Mouse (Mus musculus) skeletal muscle tissue, postnatal 0 days (tissue): Measurements from ENCODE around the gene Card9. TPM values are rescaled to one million over a fixed set of nuclear protein-coding genes. Genes with fewer than 3 reads are reported as not detected.

Experiments used
- polyA plus RNA-seq: library from polyadenylated mRNA; unstranded; fragments of >200 nt; fragmentation: Nextera tagmentation; extraction: Ambion mirVana; gene quantifications from 2 replicates; pipeline ENCODE4 v1.2.1, GENCODE M21; 2015

The Card9 gene
- polyA plus RNA-seq, result 0.59 and 0.94 TPM in 2 replicates

GRCm38 (mm10) chr2:26360772-26361171 is at the start of gene Card9:
Gene Card9 (minus strand): TSS chr2:26360918.

GRCm38 (mm10) chr2:26408515-26409356 is 48.0 kb upstream of the Card9 start, which contains the start of gene Inpp5e:
Gene Inpp5e (minus strand): TSS chr2:26409203.

GRCm38 (mm10) chr2:26389154-26389690 is 28.5 kb upstream of the Card9 start, which contains the start of the genes Entr1 and Pmpca:
Gene Entr1 (minus strand): TSS chr2:26389316.
Gene Pmpca (plus strand): TSS chr2:26389339.

GRCm38 (mm10) chr2:26380131-26380771 is 19.5 kb upstream of the Card9 start, which contains the start of gene Snapc4:
Gene Snapc4 (minus strand): TSS chr2:26380653.

GRCm38 (mm10) chr2:26351358-26352290 is 9.1 kb downstream of the Card9 start, which contains the start of gene Dnlz:
Gene Dnlz (minus strand): TSS chr2:26352110.

GRCm38 (mm10) chr2:26315072-26315924 is 45.4 kb downstream of the Card9 start, which contains the start of gene Gpsm1:
Gene Gpsm1 (plus strand): TSS chr2:26315515.

Other genes starting within 250 kb of the Card9 start
- gene Nacc2, start 237.7 kb downstream of the Card9 start, polyA plus RNA-seq, result 3.4 and 6.3 TPM in 2 replicates
- gene Lhx3, start 152.6 kb downstream of the Card9 start, polyA plus RNA-seq, result not detected in 2 replicates
- gene Qsox2, start 123.4 kb downstream of the Card9 start, polyA plus RNA-seq, result 7.3 and 8.4 TPM in 2 replicates
- not detected in 2 replicates for gene Ccdc187, start 66.4 kb downstream of the Card9 start, polyA plus RNA-seq
- 17.2 and 18.8 TPM in 2 replicates for gene Gpsm1, start 45.4 kb downstream of the Card9 start, polyA plus RNA-seq
- 19.7 and 21.2 TPM in 2 replicates for gene Dnlz, start 8.8 kb downstream of the Card9 start, polyA plus RNA-seq
- 7.9 and 11.8 TPM in 2 replicates for gene Snapc4, start 19.7 kb upstream of the Card9 start, polyA plus RNA-seq
- gene Entr1, start 28.4 kb upstream of the Card9 start, polyA plus RNA-seq, result 36.1 and 43.0 TPM in 2 replicates
- 92.2 and 94.2 TPM in 2 replicates for gene Pmpca, start 28.4 kb upstream of the Card9 start, polyA plus RNA-seq
- 8.2 and 8.8 TPM in 2 replicates for gene Inpp5e, start 48.3 kb upstream of the Card9 start, polyA plus RNA-seq
- 7.7 and 8.2 TPM in 2 replicates for gene Sec16a, start 84.3 kb upstream of the Card9 start, polyA plus RNA-seq
- gene Notch1, start 155.7 kb upstream of the Card9 start, polyA plus RNA-seq, result 7.0 and 7.3 TPM in 2 replicates
- gene Egfl7, start 219.1 kb upstream of the Card9 start, polyA plus RNA-seq, result 109 and 112 TPM in 2 replicates
- not detected in 2 replicates for gene Gm20532, start 225.7 kb upstream of the Card9 start, polyA plus RNA-seq
- 10.3 and 69.3 TPM in 2 replicates for gene Agpat2, start 243.5 kb upstream of the Card9 start, polyA plus RNA-seq